Mouse (Mus musculus) right cerebral cortex, adult 2 months (tissue): ENCODE measurements around the gene Dhx33.

ENCODE experiments used
- DNase-seq, 2 experiments: peaks; one replicate each; pipeline ENCODE4 v3.0.0; 2021 to 2022; ENCODE audit warnings: low spot score in 2 of 2

The Dhx33 gene

GRCm38 (mm10) chr11:70982030-70982429, 22.2 kb downstream of the Dhx33 start:
- no peak for DNase-seq

GRCm38 (mm10) chr11:70980751-70981510, 23.3 kb downstream of the Dhx33 start:
- DNase-seq, result no peak

DNA sequence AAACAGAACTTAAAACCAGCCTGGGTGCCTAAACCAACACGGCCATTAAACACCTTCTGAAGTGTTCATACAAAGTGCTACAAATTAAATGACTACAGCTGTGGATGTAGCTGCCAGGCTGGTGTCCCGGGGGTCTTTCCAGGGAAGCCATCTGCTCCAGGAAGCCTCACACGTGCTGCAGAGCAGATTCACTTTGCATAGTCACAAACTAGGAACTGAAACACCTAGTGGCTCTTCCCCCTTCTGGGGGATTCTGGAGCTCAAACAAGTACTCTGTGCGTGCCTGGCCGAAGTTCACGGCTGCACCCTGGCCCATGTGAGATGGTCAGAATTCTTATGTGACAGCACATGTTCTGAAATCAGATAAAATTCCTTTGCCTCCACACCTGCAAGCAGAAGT, 24.0 kb downstream of the Dhx33 start:
- DNase-seq, result no peak

DNA sequence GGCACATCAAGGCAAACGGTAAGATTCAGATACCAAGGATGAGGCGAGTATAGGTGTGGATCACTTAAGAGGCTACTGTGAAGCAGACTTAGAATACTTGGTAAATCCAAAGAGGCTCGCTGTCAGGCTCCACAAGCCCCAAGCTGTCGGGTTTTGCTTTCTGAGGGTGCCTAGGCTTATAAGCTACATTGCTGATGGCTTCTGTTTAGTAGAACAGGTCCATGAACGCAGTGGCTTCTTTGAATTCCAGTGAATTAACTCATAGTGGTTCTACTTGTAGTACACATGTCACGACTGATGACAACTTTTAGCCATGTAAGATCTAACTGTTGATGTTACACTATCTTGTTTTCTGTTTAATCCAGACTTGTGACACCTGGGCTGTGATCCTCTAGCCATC, 26.9 kb downstream of the Dhx33 start:
- DNase-seq, result no peak

- peak; percentile 23 to 37 for DNase-seq
Measured at GRCm38 (mm10) chr11:70975193-70975592, 29.0 kb downstream of the Dhx33 start.

GRCm38 (mm10) chr11:70973947-70974346, 30.3 kb downstream of the Dhx33 start:
- DNase-seq, result no peak

GRCm38 (mm10) chr11:70972586-70972985, 31.7 kb downstream of the Dhx33 start:
- no peak for DNase-seq

DNA sequence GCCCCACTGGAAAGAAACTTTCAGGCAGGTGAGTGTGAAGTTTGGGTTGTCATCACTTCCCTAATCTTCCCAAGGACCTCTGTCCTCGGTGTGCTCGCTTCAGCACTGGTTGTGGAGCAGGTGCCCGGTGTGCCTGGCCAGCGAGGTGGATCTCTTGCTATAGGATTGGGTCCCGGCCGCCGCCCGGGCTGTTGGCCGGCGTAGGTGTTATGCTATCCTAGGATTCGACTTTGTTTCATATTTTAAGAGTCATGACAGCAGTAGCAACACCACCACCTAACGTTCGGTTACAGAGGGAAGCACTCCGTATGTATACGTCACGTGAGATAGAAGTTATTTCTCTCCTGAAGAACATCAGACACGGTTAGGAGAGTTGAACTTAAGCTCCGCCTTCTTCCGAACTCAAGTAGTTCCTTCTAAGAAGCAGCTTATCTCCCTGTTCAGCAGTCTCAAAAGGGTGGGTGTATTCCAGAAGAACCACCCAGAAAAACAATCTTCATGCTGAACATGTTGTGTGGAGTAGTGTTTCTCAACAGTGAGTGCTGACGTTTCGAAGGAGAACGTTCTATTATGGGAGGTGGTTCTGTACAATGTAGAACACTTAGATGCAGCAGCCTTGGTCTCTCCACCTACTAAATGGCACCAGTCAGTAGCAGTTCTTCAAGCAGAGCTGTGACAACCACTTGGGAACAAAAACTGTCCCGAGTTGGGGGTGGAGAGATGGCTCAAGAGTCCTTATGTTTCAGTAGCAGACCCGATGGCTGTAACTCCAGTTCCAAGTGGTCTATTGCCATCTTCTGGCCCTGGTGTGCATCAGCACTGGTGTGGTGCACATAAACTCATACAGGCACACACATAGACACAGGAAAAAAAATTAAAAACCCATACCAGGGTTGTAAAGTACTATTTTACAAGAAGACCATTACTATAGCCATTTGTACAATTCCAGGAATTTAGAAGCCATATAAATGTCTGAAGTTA, 33.4 kb downstream of the Dhx33 start:
- DNase-seq, result no peak

- peak; percentile 95 to 96 for DNase-seq
Measured at GRCm38 (mm10) chr11:70969821-70970559, 34.2 kb downstream of the Dhx33 start, which contains the start of the genes Nup88 and Rpain. Nup88 (minus strand) TSS chr11:70969973. Rpain (plus strand) TSS chr11:70970213.

GRCm38 (mm10) chr11:70969271-70969794, 34.9 kb downstream of the Dhx33 start:
- no peak for DNase-seq

DNA sequence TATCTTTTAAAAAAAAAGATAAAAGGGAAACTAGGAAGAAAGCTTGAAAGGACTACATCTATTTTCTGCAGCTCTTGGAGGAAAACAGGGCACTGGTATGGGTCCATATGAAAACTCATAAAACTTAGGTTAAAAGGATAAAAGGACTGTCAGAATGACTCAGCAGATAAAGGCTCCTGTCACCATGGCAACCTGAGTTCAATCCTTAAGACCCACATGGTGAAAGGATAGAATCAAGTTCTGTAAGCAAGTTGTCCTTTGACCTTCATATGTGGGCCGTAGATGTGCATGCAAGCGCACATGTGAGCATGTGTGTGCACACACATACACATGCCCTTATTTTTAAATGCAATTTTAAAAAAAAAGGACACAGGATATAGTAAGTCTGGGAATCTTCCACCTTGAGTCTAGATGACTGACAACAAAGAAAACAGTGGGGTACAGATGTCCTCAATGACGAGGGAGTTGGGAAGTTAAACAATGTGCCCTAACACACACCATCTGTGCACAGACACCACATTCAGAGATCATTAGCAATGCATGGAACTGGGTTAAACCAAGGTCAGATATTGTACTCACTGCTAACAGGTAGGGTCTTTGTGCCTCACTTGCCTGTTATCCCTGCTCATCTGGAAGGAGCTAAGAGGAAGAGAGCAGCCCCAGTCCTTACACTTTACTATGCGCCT, 39.9 kb downstream of the Dhx33 start:
- DNase-seq, result no peak

- DNase-seq, result no peak
Measured at GRCm38 (mm10) chr11:70960786-70961554, 43.3 kb downstream of the Dhx33 start.

DNA sequence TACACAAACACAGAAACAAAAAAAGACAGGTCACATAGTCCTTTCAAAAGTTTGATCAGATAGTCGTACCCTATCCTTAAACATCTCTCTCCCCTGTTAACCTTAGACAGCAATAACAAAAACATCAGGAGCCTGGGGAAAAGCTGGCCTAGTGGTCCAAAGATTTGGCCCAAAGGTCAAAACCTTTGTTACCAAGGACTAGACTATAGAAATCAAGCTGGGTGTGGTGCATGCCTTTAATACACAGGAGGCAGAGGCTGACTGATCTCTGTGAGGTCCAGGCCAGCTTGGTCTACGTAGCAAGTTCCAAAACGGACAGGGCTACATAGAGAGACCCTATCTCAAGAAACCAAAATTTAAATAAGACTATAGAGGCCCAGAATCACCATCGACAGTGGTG, 49.5 kb downstream of the Dhx33 start:
- DNase-seq, result no peak

DNA sequence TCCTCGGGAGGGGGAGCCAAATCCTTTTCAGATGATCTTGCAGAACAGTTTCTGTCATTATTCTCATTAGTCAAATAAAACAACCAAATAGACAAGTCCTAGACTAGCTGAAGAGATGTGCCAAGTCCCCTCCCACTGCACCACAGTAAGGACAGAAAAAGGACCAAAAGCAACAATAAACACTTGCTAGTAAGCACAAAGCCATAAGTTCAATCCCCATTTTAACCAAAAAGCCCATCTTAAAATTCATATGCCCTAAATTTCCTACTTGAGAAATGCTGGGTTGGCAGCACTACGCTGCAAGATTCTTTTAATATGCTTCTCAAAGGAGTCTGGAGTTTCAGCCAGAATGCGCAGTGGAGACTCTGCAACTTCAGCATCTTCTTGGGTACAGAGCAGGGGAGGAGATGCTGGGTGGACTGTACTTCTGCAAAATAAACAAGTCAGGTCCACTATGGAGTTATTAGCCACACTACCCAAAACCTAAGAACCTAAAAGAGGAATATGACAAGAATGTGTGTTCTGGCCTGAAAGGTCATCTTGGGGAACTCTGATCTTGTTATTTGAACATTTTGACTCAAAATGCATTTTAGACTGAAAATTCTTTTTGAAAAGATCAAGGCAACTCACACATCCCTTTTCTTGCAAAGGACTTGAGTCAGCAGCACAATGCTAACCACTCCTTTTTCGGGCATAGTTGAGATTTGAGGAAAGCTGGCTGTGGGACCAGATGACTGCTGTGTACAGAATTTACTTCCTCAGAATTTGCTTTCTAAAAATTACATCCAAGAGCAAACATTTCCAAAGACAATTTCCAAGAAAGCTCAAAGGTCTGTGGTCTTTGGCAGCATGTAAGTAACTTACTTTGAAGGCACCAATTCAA, 59.1 kb downstream of the Dhx33 start:
- no peak for DNase-seq

- no peak for DNase-seq
Measured at GRCm38 (mm10) chr11:70943651-70944050, 60.6 kb downstream of the Dhx33 start.

DNA sequence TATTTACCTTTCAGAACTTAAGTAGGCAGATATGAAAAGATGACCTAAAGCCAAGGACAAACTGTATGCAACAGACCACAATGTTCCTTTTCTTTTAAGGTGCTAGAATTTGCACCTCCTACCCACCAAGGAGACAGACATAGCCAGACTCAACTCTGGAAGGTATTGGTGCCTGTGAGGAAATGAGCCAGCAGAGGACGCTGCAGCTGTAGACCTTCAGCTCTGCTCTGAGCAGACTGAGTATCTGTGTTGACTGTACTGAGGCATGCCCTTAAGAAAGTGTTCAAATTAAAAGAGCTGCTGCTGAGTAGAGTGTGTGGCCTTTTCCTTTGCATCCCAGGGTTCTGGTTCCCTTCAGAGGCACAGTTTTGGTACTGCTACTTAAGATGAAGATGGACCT, 61.6 kb downstream of the Dhx33 start:
- DNase-seq, result no peak

GRCm38 (mm10) chr11:70935316-70935715, 68.9 kb downstream of the Dhx33 start:
- DNase-seq, result no peak
